Mouse (Mus musculus) heart, embryonic 16.5 days (tissue): ENCODE results near the gene Pou3f1. TPM values are rescaled to one million over a fixed set of nuclear protein-coding genes. Genes with fewer than 3 reads are reported as not detected.
A peak's percentile ranks its signal among the peaks of the same experiment; 100 is the strongest.

Experiments
- ATAC-seq: fragments of 200-750 bp; cut with Nextera tagmentation; replicated peaks from 2 replicates; pipeline ENCODE4 v1.8.0; 2017; ENCODE audit warnings: moderate number of reproducible peaks; ENCODE audit not compliant: insufficient read depth, low FRiP score; ENCODE audit errors: extremely low read depth
- H3K27ac ChIP-seq: fragments of 300-500 bp; sonication (generic); 2 replicates; pipeline ENCODE4 v1.5.1; 2014; ENCODE audit warnings: mild to moderate bottlenecking, low read length, control low read depth, moderate library complexity
- H3K27me3 ChIP-seq: fragments of 300-500 bp; sonication (generic); 2 replicates; pipeline ENCODE4 v1.6.1; 2014; ENCODE audit warnings: low read length, mixed read lengths; ENCODE audit not compliant: control insufficient read depth, insufficient read depth
- H3K36me3 ChIP-seq: fragments of 300-500 bp; sonication (generic); 2 replicates; pipeline ENCODE4 v1.6.1; 2014; ENCODE audit not compliant: control insufficient read depth, insufficient read depth
- H3K4me1 ChIP-seq: fragments of 300-500 bp; sonication (generic); 2 replicates; pipeline ENCODE4 v1.6.1; 2014; ENCODE audit warnings: low read length, mixed read lengths; ENCODE audit not compliant: control insufficient read depth, insufficient read depth
- H3K4me2 ChIP-seq: fragments of 300-500 bp; sonication (generic); 2 replicates; pipeline ENCODE4 v1.6.1; 2014; ENCODE audit warnings: low read depth, mild to moderate bottlenecking, control low read depth, low read length
- H3K4me3 ChIP-seq: fragments of 300-500 bp; sonication (generic); 2 replicates; pipeline ENCODE4 v1.5.1; 2014; ENCODE audit warnings: mild to moderate bottlenecking, control low read depth, low read length
- H3K9ac ChIP-seq: fragments of 300-500 bp; sonication (generic); 2 replicates; pipeline ENCODE4 v1.6.1; 2014; ENCODE audit warnings: low read length, control low read depth
- H3K9me3 ChIP-seq: fragments of 300-500 bp; sonication (generic); replicated peaks from 2 replicates; pipeline ENCODE4 v1.6.1; 2016; ENCODE audit warnings: low read length; ENCODE audit not compliant: control insufficient read depth
- WGBS: fragments of 180-500 bp; shearing (Covaris S2); extraction: QIAGEN DNeasy Blood & Tissue Kit; methylation state at CpG from one replicate; pipeline ENCODE4 v1.1.7; 2014; 5-methylcytosine and 5-hydroxymethylcytosine counted together
- polyA plus RNA-seq: library from polyadenylated mRNA; unstranded; fragments of >200 nt; fragmentation: Nextera tagmentation; extraction: Ambion mirVana; gene quantifications from 2 replicates; pipeline ENCODE4 v1.2.1, GENCODE M21; 2015

Pou3f1 gene
- polyA plus RNA-seq, 1 experiment from 2014 or later = 0.17 TPM

GRCm38 (mm10) chr4:124685897-124686402 lies 29.3 kb downstream of the Pou3f1 start:
- H3K27me3 ChIP-seq = no peaks in the 10 kb centered on the region
- peaks cover 9% of the 10 kb centered on the region for H3K4me1 ChIP-seq
- H3K9ac ChIP-seq = 0 out of 2 replicates have a peak overlapping the region, but pooled peaks have one; percentile 24
- 52% methylated on average over 8 of the region's 8 CpGs for WGBS
- peaks cover 32% of the 10 kb centered on the region for H3K36me3 ChIP-seq
- no peak overlapping the region for H3K4me2 ChIP-seq
- ATAC-seq = no peak
- no peaks in the 10 kb centered on the region for H3K9me3 ChIP-seq
- H3K4me3 ChIP-seq = no peak overlapping the region
- peak overlapping the region; percentile 41 for H3K27ac ChIP-seq

GRCm38 (mm10) chr4:124691455-124691854 lies 34.8 kb downstream of the Pou3f1 start:
- 74% methylated on average over 8 of the region's 8 CpGs for WGBS
- ATAC-seq = no peak
- H3K4me2 ChIP-seq = no peak overlapping the region

GRCm38 (mm10) chr4:124692416-124692861 lies 35.8 kb downstream of the Pou3f1 start:
- H3K9ac ChIP-seq = peak overlapping the region; percentile 85
- H3K4me3 ChIP-seq = peak overlapping the region; percentile 87
- ATAC-seq = no peak
- peak overlapping the region; percentile 88 for H3K4me2 ChIP-seq
- peaks cover 17% of the 10 kb centered on the region for H3K4me1 ChIP-seq
- no peaks in the 10 kb centered on the region for H3K9me3 ChIP-seq
- no peaks in the 10 kb centered on the region for H3K36me3 ChIP-seq
- WGBS = 50% methylated on average over 3 of the region's 3 CpGs
- no peak overlapping the region for H3K27ac ChIP-seq
- no peaks in the 10 kb centered on the region; the same call in none of the 2 replicates for H3K27me3 ChIP-seq

More at GRCm38 (mm10) chr4:124691455-124691854, 34.8 kb downstream of the Pou3f1 start:
- Histone ChIP-seq H3K27ac (peak overlapping the region; percentile 27; the same call in 1 of the 2 replicates), H3K4me3 (no peak overlapping the region), H3K4me1 (peaks cover 18% of the 10 kb centered on the region), H3K27me3 (no peaks in the 10 kb centered on the region; the same call in none of the 2 replicates), H3K36me3 (no peaks in the 10 kb centered on the region), H3K9ac (no peak overlapping the region), H3K9me3 (no peaks in the 10 kb centered on the region)

GRCm38 (mm10) chr4:124693135-124693894 lies 36.7 kb downstream of the Pou3f1 start, which contains the start of gene Utp11:
Utp11 (minus strand) TSS chr4:124693600.
- Histone ChIP-seq H3K9ac (peak within 1 kb of the TSS; percentile 85), H3K4me2 (peak within 1 kb of the TSS; percentile 88), H3K4me1 (peaks cover 17% of the 10 kb centered on the region), H3K27me3 (no peaks in the 10 kb centered on the region; the same call in none of the 2 replicates), H3K36me3 (no peaks in the 10 kb centered on the region), H3K4me3 (peak within 1 kb of the TSS; percentile 87), H3K9me3 (no peaks in the 10 kb centered on the region), H3K27ac (peak within 1 kb of the TSS; percentile 70)
- ATAC-seq = peak; percentile 94
- WGBS = under 1% methylated on average over 43 of the region's 43 CpGs

- 69% methylated on average over 2 of the region's 2 CpGs for whole genome bisulfite sequencing
- no peak for ATAC-seq
- no peak overlapping the region for H3K4me2 ChIP-seq
Measured at GRCm38 (mm10) chr4:124694572-124694971, 38.0 kb downstream of the Pou3f1 start.

GRCm38 (mm10) chr4:124695786-124696516 lies 39.3 kb downstream of the Pou3f1 start:
- 13% methylated on average over 18 of the region's 18 CpGs for WGBS
- 0 out of 2 replicates have a peak overlapping the region, but pooled peaks have one; percentile 3 for H3K4me3 ChIP-seq
- H3K4me1 ChIP-seq = peaks cover 26% of the 10 kb centered on the region
- H3K27me3 ChIP-seq = no peaks in the 10 kb centered on the region; the same call in none of the 2 replicates
- H3K9ac ChIP-seq = no peak overlapping the region
- peak overlapping the region; percentile 24 for H3K4me2 ChIP-seq
- no peaks in the 10 kb centered on the region for H3K36me3 ChIP-seq
- H3K9me3 ChIP-seq = no peaks in the 10 kb centered on the region
- H3K27ac ChIP-seq = no peak overlapping the region
- no peak for ATAC-seq

More at GRCm38 (mm10) chr4:124694572-124694971, 38.0 kb downstream of the Pou3f1 start:
- no peak overlapping the region for H3K9ac ChIP-seq
- H3K36me3 ChIP-seq = no peaks in the 10 kb centered on the region
- no peak overlapping the region for H3K4me3 ChIP-seq
- H3K9me3 ChIP-seq = no peaks in the 10 kb centered on the region
- H3K4me1 ChIP-seq = peaks cover 19% of the 10 kb centered on the region
- H3K27me3 ChIP-seq = no peaks in the 10 kb centered on the region; the same call in none of the 2 replicates
- H3K27ac ChIP-seq = no peak overlapping the region

- Histone ChIP-seq H3K9ac (peak overlapping the region; percentile 93), H3K4me2 (peak overlapping the region; percentile 89), H3K27me3 (no peaks in the 10 kb centered on the region; the same call in none of the 2 replicates), H3K27ac (peak overlapping the region; percentile 87), H3K4me1 (peaks cover 41% of the 10 kb centered on the region), H3K36me3 (no peaks in the 10 kb centered on the region), H3K4me3 (peak overlapping the region; percentile 92), H3K9me3 (no peaks in the 10 kb centered on the region)
- no peak for ATAC-seq
- WGBS = 22% methylated on average over 6 of the region's 6 CpGs
Measured at GRCm38 (mm10) chr4:124699791-124700190, 43.2 kb downstream of the Pou3f1 start.

GRCm38 (mm10) chr4:124700248-124700971 lies 43.8 kb downstream of the Pou3f1 start, which contains the start of gene Fhl3:
Fhl3 (plus strand) TSS chr4:124700701.
- WGBS = under 1% methylated on average over 50 of the region's 59 CpGs
- Histone ChIP-seq H3K9ac (peak within 1 kb of the TSS; percentile 93), H3K4me1 (peaks cover 42% of the 10 kb centered on the region), H3K4me3 (peak within 1 kb of the TSS; percentile 92), H3K9me3 (no peaks in the 10 kb centered on the region), H3K27me3 (no peaks in the 10 kb centered on the region; the same call in none of the 2 replicates), H3K4me2 (peak within 1 kb of the TSS; percentile 89), H3K36me3 (no peaks in the 10 kb centered on the region), H3K27ac (peak within 1 kb of the TSS; percentile 87)
- ATAC-seq = peak; percentile 61; the same call in 1 of the 2 replicates
